Mouse (Mus musculus) mouse trophoblast stem cell (cell line): ENCODE data around the gene Fam89b.

ENCODE experiments used
- in situ Hi-C, 2 experiments: fragments of 300-500 bp; cut with MseI, MboI; formaldehyde crosslinking; loops; 2 replicates in 1 of 2; 3 replicates in 1 of 2; pipeline ENCODE4 v1.15.1; 2025

The Fam89b gene

GRCm38 (mm10) chr19:5740320-5741317, 11.2 kb upstream of the Fam89b start, which contains the start of gene Ltbp3:
Gene Ltbp3 (plus strand): TSS chr19:5740904.
- in situ Hi-C loops, result no loop called here

DNA sequence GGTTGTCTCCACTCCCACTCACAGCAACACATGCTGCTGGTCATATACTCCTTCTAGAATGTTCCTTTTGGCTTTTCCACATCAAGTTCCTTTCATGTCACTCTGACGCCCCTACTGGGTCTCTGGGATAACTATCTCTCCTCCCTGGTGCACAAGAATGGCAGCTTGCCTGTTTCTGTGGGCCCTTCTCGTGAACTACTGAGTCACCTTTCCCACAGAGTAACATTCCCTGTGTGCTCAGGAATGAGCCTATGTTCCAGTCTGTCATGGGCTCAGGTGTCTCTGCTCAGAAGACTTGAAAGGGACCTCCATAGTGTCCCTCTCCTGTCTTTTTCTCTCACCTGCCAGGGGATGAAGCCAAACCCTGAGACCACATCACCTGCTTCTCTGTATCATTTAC, 10.0 kb upstream of the Fam89b start:
- in situ Hi-C loops, result no loop called here

DNA sequence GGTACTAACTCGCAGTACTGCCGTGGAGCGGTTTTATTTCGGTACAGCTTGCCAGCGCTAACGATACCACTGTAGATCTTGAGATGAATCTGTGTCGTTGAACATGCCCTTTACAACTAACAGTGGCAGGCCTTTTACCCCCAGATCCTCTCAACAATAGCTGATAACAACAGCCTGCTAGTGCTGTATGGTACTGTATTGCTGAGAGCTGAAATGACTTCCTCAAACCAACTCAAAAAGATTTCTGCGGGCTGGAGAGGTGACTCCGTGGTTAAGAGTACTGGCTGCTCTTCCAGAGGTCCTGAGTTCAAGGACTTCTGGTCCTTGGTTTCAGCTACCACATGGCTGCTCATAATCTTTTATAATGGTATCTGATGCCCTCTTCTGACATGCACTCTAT, 4.9 kb upstream of the Fam89b start:
- in situ Hi-C loops, result no loop called here

- in situ Hi-C loops, result no loop called here
Observed at GRCm38 (mm10) chr19:5731264-5731978, 2.0 kb upstream of the Fam89b start.

DNA sequence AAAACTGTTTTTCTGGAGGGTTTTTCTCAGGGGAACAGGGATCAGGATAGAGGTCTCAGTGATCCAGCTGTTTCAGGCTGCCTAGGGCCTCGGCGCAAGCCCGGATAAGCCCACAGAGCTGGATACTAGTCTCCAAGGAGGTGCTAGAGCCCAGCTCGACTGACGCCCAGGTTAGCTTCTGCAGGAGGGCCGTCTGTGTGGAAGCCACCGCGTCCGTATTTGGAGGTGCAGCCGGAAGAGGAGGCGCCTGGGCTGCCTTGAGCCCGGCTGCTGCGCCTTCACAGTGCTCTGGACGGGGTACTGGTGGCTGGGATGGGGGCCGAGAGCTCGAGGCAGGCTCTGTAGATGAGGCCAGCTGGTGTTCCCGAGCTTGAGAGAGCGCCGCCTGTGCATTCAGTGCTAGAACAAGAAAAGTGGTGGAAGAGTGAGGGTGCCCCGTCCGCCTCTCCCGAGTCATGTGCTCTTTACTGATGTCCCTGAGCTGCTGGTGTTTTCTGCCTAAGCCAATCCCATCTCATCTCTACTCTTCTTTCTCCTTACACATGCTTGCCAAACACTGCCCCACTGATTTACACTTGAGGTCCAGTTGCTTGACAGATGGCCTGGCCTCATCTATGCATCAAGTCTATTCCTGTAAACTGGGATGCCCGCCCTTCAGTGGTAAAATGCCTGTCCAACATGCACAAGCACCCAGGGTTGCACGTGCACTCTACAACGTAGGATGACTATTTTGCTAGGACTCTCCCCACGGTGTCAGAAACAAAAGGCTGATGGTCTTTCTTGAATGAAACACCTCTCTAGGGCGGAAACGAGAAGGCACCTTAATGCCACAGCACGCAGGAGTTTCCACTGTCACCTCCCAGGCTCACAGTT, 1.1 kb upstream of the Fam89b start:
- in situ Hi-C loops, result no loop called here

GRCm38 (mm10) chr19:5728631-5729443, 616 bp downstream of the Fam89b start:
- in situ Hi-C loops, result no loop called here

- in situ Hi-C loops, result no loop called here
Observed at GRCm38 (mm10) chr19:5727701-5728100, 1.8 kb downstream of the Fam89b start.

- in situ Hi-C loops, result no loop called here
Observed at GRCm38 (mm10) chr19:5726961-5727578, 2.4 kb downstream of the Fam89b start.

- in situ Hi-C loops, result no loop called here
Observed at GRCm38 (mm10) chr19:5725767-5726515, 3.5 kb downstream of the Fam89b start, which contains the start of gene Ehbp1l1. Gene Ehbp1l1 (minus strand): TSS chr19:5726317.

- in situ Hi-C loops, result no loop called here
Observed at GRCm38 (mm10) chr19:5725029-5725707, 4.3 kb downstream of the Fam89b start.

- in situ Hi-C loops, result no loop called here
Observed at GRCm38 (mm10) chr19:5724549-5724941, 4.9 kb downstream of the Fam89b start.

- in situ Hi-C loops, result no loop called here
Observed at GRCm38 (mm10) chr19:5723934-5724548, 5.4 kb downstream of the Fam89b start.

DNA sequence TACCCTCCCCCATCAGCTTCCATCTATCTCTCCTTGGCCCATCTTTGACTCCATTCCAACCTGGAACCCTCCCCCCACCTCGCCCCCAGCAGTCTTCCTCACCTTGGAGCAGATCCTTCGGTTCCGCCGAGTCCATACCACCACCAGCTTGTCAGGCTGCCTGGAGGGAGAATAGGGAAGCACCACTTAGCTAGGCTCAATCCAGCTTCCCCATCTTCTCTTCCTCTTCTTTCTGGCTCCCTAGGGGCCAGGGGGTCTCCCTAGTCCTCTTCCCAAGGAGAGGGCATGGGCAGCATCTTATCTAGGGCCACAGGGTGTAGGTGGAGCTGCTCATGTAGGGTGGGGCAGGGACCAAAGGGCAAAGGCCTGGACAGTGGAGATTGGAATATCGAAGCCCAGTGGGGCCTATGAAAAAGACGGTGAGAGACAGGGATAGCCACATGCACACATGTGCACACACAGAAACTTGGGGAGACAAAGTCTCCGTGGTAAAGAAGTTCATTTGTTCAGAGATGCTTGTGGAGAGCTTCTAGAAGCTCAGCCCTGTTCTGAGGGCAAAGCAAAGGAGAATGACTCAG, 6.5 kb downstream of the Fam89b start:
- in situ Hi-C loops, result no loop called here

DNA sequence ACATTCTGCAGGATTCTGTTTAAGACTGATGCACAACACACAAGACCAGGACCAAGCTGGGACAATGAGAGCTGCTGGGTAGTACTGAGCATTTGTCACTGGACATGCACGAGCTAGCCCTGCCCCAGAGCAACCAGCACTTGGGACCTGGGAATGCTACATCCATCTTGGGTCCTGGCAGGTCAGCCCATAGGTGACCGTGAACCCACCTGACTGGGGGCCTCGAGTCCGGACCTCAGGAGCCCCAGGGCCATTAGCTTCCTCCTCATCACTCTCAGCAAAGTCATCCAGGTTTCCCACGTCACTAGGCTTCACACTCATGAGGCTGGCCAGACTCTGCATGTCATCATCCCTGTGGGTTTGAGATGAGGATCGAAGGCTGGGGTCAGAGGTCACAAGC, 8.2 kb downstream of the Fam89b start:
- in situ Hi-C loops, result no loop called here

DNA sequence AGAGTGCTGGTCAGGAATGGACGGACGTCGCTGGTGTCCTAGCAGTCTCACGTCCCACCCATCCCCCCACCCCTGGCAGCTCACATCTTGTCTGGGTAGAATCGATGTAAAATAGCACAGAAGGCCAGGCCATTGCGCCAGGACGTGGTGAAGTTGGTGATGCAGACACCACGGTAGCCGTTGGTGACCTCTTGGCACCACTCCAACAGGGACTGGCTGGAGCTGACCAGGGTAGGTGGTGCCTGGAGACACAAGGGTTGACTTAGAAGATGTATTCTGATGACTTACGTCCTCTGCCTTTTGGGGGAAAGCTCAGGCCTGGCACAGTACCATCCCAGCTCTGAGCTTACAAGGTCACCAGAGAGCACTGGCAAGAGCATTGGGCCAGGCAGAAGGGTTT, 12.5 kb downstream of the Fam89b start:
- in situ Hi-C loops, result loop anchor here in 1 of 2 experiments (10.0 kb wide), 1 partner anchor 58 kb away; the partner anchor contains the start of gene Scyl1

DNA sequence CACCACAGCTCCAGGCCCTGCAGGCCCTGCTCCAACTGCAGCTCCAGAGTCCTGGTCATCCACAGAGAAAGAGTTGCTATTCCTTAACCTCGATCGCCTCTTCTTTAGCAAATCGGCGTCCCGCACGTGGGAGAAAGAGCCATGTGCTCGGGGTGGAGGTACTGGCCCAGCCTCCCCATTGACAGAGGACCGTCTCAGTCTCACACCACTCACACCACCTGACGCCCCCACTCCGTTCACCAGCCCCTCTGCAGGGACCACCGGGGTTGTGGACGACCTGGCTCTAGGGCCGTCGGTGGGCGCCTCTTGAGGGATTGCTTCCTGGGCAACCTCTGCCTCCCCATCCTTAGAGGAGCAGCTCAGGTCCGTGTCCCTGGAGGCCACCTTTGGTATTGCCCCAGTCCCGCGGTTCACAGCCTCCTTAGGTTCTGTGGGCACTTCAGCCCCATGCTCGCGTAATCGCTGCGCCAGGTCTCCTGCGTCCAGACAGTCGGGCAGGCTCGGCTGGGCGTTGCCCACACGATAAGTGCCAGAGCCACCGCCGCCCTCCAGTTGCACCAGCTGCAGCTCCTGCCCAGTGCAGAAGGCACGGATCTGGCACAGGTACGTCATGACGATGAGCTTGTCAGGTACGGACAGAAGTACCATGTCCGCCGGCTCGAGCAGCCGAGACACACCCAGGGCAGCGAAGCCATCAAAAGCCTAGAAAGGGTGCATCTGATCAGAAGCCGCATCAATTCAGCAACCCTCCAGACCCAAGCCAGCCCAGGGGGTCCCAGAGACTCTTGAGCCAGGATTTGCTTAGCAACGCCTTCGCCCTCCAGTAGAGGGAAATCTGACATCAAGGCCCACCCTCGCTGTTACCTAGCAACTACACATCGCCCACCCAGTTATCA, 13.4 kb downstream of the Fam89b start:
- in situ Hi-C loops, result loop anchor here in 1 of 2 experiments (10.0 kb wide), 1 partner anchor 59 kb away; the partner anchor contains the start of gene Scyl1

DNA sequence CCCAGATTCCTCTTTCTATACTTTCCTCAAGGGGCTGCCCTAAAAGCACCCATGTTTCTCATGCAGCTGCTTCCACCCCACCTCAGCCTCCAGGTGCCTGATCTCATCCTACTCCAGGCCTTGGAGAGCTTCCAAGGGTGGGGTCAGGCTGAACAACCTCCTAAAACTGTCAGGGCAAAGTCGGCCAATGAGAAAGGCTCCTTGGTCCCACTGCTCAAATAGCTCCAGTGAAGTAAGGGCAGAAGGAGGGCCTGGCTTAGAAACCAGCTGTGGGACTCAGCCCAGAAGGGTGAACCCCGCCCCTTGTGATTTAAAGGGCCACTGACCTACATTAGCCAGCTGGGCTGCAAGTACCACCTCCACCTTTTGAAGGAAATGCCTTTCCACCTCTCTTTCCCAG, 15.7 kb downstream of the Fam89b start:
- in situ Hi-C loops, result loop anchor here in 1 of 2 experiments (10.0 kb wide), 1 partner anchor 61 kb away; the partner anchor contains the start of gene Scyl1
